8 mouse cellular contexts compared by ENCODE assay signal in the genomic region with DNA sequence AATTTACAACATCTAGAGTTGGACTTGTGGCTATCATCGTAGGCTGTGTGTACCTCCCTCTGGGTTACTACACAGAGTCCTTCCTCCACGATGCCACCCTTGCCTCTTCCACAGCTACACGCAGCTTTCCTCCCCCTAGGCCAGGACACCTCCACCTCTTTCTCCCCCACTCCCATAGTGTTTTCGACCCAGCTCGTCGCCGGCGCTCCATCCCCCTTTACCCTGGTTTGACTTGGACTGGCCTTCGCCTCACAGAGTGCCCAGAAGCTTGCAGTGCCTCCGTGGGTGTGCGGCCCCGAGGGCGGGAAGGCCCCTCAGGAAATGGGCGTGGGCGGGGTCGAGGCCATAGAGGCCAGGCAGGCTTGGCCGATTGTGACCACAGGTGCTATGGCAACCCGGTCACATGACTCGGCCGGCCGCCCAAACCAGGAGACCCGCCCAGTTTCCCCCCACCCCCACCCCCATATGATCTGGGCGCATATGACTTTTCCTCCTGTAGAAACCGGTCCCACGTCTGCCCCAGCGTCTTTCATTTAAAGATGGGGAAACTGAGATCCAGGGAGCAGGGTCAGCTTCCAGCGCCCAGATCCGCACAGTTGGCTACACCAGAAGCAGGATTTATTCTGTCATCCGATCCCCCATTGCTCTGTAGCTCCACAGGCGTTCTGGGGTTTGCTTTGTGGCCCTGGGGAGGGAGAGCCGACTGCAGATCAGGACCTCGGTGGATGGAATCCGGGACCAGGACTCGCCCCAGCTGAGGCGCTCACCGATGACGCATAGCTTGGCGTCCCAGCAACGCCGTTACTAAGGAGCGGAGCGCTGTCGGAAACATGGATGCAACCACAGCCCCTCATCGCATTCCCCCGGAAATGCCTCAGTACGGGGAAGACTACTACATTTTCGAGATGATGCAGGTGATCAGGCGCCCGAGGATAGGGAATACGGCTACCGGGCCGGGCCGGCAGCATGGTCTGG. TPM values are rescaled to one million over a fixed set of nuclear protein-coding genes. Genes with fewer than 3 reads are reported as not detected.
DNase-seq lines count a peak whose midpoint lies in the region; ATAC-seq and TF ChIP-seq lines count a peak whose summit lies in the region.

A gene (minus strand): TSS at position 367 of the 975 bp plus-strand sequence.
A gene (plus strand): TSS at position 804 of the 975 bp plus-strand sequence.

- H3K4me2 ChIP-seq in forebrain, embryonic 13.5 days = peak within 1 kb of the TSS; percentile 94
- peak within 1 kb of the TSS; percentile 97 for H3K4me2 ChIP-seq in liver, postnatal 0 days (ENCODE audit: low read depth, low read length)
- peak within 1 kb of the TSS; percentile 96 for H3K4me2 ChIP-seq in neural tube, embryonic 14.5 days (ENCODE audit: low read depth, low read length)

- H3K4me3 ChIP-seq in forebrain, embryonic 13.5 days = peak within 1 kb of the TSS; percentile 64
- H3K4me3 ChIP-seq in liver, postnatal 0 days (ENCODE audit: low read depth, low read length) = peak within 1 kb of the TSS; percentile 64
- peak within 1 kb of the TSS; percentile 58 for H3K4me3 ChIP-seq in neural tube, embryonic 14.5 days (ENCODE audit: low read depth, low read length)
- H3K4me3 ChIP-seq in testis, adult 2 months (ENCODE audit: control insufficient read depth, low read depth, low read length) = peak within 1 kb of the TSS; percentile 96

- peak; percentile 9 to 21 for DNase-seq in CD8-positive naive resting alpha-beta T cell, adult 2 months (ENCODE audit: low read depth in 2 of 2, low spot score in 2 of 2)
- peak; percentile 56 for DNase-seq in c-Kit-positive CD71-negative TER-119-negative erythroid progenitor cells, embryonic 14.5 days (ENCODE audit: low read depth)
- peak; percentile 84 to 93 for DNase-seq in heart, postnatal 10 days
- DNase-seq in layer of hippocampus, adult 11-12 months (ENCODE audit: low spot score) = peak; percentile 81
- DNase-seq in liver, postnatal 0 days = peak; percentile 79

- H3K27ac ChIP-seq in forebrain, embryonic 13.5 days = no peak within 1 kb of the TSS
- H3K27ac ChIP-seq in liver, postnatal 0 days (ENCODE audit: low read depth) = peak within 1 kb of the TSS; percentile 68
- peak within 1 kb of the TSS; percentile 60; the same call in 1 of the 2 replicates for H3K27ac ChIP-seq in neural tube, embryonic 14.5 days (ENCODE audit: low read depth, low read length)
- peak within 1 kb of the TSS; percentile 75 for H3K27ac ChIP-seq in testis, adult 2 months (ENCODE audit: control insufficient read depth, insufficient read depth, low read depth, low read length)

- no peaks in the 10 kb centered on the region for H3K36me3 ChIP-seq in forebrain, embryonic 13.5 days (ENCODE audit: poor library complexity, severe bottlenecking)
- no peaks in the 10 kb centered on the region for H3K36me3 ChIP-seq in liver, postnatal 0 days (replicated peaks; ENCODE audit: insufficient read depth, low read length)
- no peaks in the 10 kb centered on the region for H3K36me3 ChIP-seq in neural tube, embryonic 14.5 days (ENCODE audit: control insufficient read depth, insufficient read depth, low read length)
- H3K36me3 ChIP-seq in testis, adult 2 months (ENCODE audit: control insufficient read depth, insufficient read depth, low read length) = no peaks in the 10 kb centered on the region; the same call in 1 of the 2 replicates

- peak; percentile 93 for ATAC-seq in forebrain, embryonic 13.5 days
- peak; percentile 79 for ATAC-seq in liver, postnatal 0 days
- ATAC-seq in neural tube, embryonic 14.5 days (ENCODE audit: low read depth) = peak; percentile 92

- H3K27me3 ChIP-seq in forebrain, embryonic 13.5 days = peaks cover 30% of the 10 kb centered on the region
- 0 out of 2 replicates have a peak, but pooled peaks cover 3% of the 10 kb centered on the region for H3K27me3 ChIP-seq in liver, postnatal 0 days (ENCODE audit: insufficient read depth, low read length)
- no peaks in the 10 kb centered on the region for H3K27me3 ChIP-seq in neural tube, embryonic 14.5 days (ENCODE audit: control insufficient read depth, insufficient read depth, low read length)
- no peaks in the 10 kb centered on the region for H3K27me3 ChIP-seq in testis, adult 2 months (ENCODE audit: control insufficient read depth, insufficient read depth, low read length)

- TF ChIP-seq CTCF in liver, postnatal 0 days (IDR thresholded peaks at IDR 0.05; ENCODE audit: low read depth) = no peak
- no peak for TF ChIP-seq CTCF in testis, adult 2 months (IDR thresholded peaks at IDR 0.05; ENCODE audit: control insufficient read depth, insufficient read depth, insufficient replicate concordance, low read depth, low read length)

- peak within 1 kb of the TSS; percentile 75 for H3K9ac ChIP-seq in forebrain, embryonic 13.5 days
- H3K9ac ChIP-seq in liver, postnatal 0 days (replicated peaks) = peak within 1 kb of the TSS; percentile 59
- H3K9ac ChIP-seq in neural tube, embryonic 14.5 days (replicated peaks; ENCODE audit: low read depth, low read length) = peak within 1 kb of the TSS; percentile 60

- peaks cover 14% of the 10 kb centered on the region for H3K4me1 ChIP-seq in forebrain, embryonic 13.5 days
- H3K4me1 ChIP-seq in liver, postnatal 0 days (ENCODE audit: insufficient read depth) = peaks cover 15% of the 10 kb centered on the region
- H3K4me1 ChIP-seq in neural tube, embryonic 14.5 days (ENCODE audit: control insufficient read depth, insufficient read depth, low read length) = peaks cover 4% of the 10 kb centered on the region; the same call in 1 of the 2 replicates
- H3K4me1 ChIP-seq in testis, adult 2 months (ENCODE audit: control insufficient read depth, insufficient read depth, low read length) = peaks cover 15% of the 10 kb centered on the region

- no peak for TF ChIP-seq EP300 in liver, postnatal 0 days (IDR thresholded peaks at IDR 0.05; ENCODE audit: low read depth)

- TF ChIP-seq POLR2A in testis, adult 2 months (IDR thresholded peaks at IDR 0.05; ENCODE audit: control insufficient read depth, low read depth, low read length) = peak; percentile 92

- 1% methylated on average over 53 of the region's 53 CpGs for WGBS in forebrain, embryonic 13.5 days
- 2% methylated on average over 53 of the region's 53 CpGs for WGBS in liver, postnatal 0 days (ENCODE audit: insufficient replicate concordance)
- under 1% methylated on average over 53 of the region's 53 CpGs for WGBS in neural tube, embryonic 14.5 days

- intact Hi-C loops in heart, postnatal 10 days (cut with DNase I) = no loop called here

- no peaks in the 10 kb centered on the region for H3K9me3 ChIP-seq in forebrain, embryonic 13.5 days (replicated peaks)
- H3K9me3 ChIP-seq in liver, postnatal 0 days (ENCODE audit: low read length) = no peaks in the 10 kb centered on the region
- H3K9me3 ChIP-seq in neural tube, embryonic 14.5 days (ENCODE audit: control insufficient read depth, low read length) = no peaks in the 10 kb centered on the region

RNA-seq across cellular contexts. Expression of the first gene that starts in this region (rescaled TPM):
- 1.6 and 2.8 TPM in 2 replicates for polyA plus RNA-seq in forebrain, embryonic 13.5 days (2015; fragmentation: Nextera tagmentation; extraction: Ambion mirVana)
- not detected for total RNA-seq in heart, postnatal 10 days (2021)
- 2.1 and 2.5 TPM in 2 replicates for polyA plus RNA-seq in liver, postnatal 0 days (2015; fragmentation: Nextera tagmentation; extraction: Ambion mirVana)
- polyA plus RNA-seq in neural tube, embryonic 14.5 days (2014; fragmentation: Nextera tagmentation; extraction: Ambion mirVana) = 1.6 TPM in 2 replicates
- polyA plus RNA-seq in testis, adult 2 months (2012; rRNA removed) = 1,393 and 1,506 TPM in 2 replicates

RNA-seq across cellular contexts. Expression of the second gene that starts in this region (rescaled TPM):
- 0.83 and 1.1 TPM in 2 replicates for polyA plus RNA-seq in forebrain, embryonic 13.5 days (2015; fragmentation: Nextera tagmentation; extraction: Ambion mirVana)
- not detected for total RNA-seq in heart, postnatal 10 days (2021)
- 0.28 and 0.41 TPM in 2 replicates for polyA plus RNA-seq in liver, postnatal 0 days (2015; fragmentation: Nextera tagmentation; extraction: Ambion mirVana)
- polyA plus RNA-seq in neural tube, embryonic 14.5 days (2014; fragmentation: Nextera tagmentation; extraction: Ambion mirVana) = 1.4 and 1.5 TPM in 2 replicates
- 294 and 299 TPM in 2 replicates for polyA plus RNA-seq in testis, adult 2 months (2012; rRNA removed)

Comparison
In these comparisons a context has a peak if more than half of its experiments do, and no peak if none do; other contexts are left out.
1. RNA of the first gene that starts in this region (polyA plus RNA-seq): 1,393 to 1,506 TPM in testis, adult 2 months; 2.1 to 2.5 TPM in liver, postnatal 0 days, 1.6 TPM in neural tube, embryonic 14.5 days and 1.6 to 2.8 TPM in forebrain, embryonic 13.5 days; every median in the first group is over 100 times any median in the second.
2. RNA of the second gene that starts in this region (polyA plus RNA-seq): 294 to 299 TPM in testis, adult 2 months; 1.4 to 1.5 TPM in neural tube, embryonic 14.5 days, 0.83 to 1.1 TPM in forebrain, embryonic 13.5 days and 0.28 to 0.41 TPM in liver, postnatal 0 days; every median in the first group is over 100 times any median in the second.
3. Peak in DNase-seq in heart, postnatal 10 days; RNA of the genes that start here not detected or under 1 TPM.
4. DNase-seq: peak in every context shown above with its lines; median percentile 88 in heart, postnatal 10 days; 81 in layer of hippocampus, adult 11-12 months; 79 in liver, postnatal 0 days; 56 in c-Kit-positive CD71-negative TER-119-negative erythroid progenitor cells, embryonic 14.5 days; 15 in CD8-positive naive resting alpha-beta T cell, adult 2 months.
5. Peak in every context shown above with its lines, with median percentiles within 50 percentile points of each other: ATAC-seq, H3K4me2 ChIP-seq, H3K4me3 ChIP-seq and H3K9ac ChIP-seq.